Mouse (Mus musculus): ENCODE results near the gene Myrfl.

The Myrfl gene

GRCm38 (mm10) chr10:116896336-116897177 is at the start of gene Myrfl:
TSS of gene Myrfl (minus strand) at chr10:116896919.
- no peak for DNase-seq

GRCm38 (mm10) chr10:116944940-116945339 is 48.2 kb upstream of the Myrfl start:
- DNase-seq, result no peak

GRCm38 (mm10) chr10:116944144-116944543 is 47.4 kb upstream of the Myrfl start:
- no peak for DNase-seq

- DNase-seq, result no peak
Observed at GRCm38 (mm10) chr10:116943025-116943424, 46.3 kb upstream of the Myrfl start.

- no peak for DNase-seq
Observed at GRCm38 (mm10) chr10:116935028-116935427, 38.3 kb upstream of the Myrfl start.

GRCm38 (mm10) chr10:116933794-116934193 is 37.1 kb upstream of the Myrfl start:
- DNase-seq, result no peak

GRCm38 (mm10) chr10:116932418-116932817 is 35.7 kb upstream of the Myrfl start:
- no peak for DNase-seq

- DNase-seq, result no peak
Observed at GRCm38 (mm10) chr10:116931497-116932179, 34.9 kb upstream of the Myrfl start.

GRCm38 (mm10) chr10:116930936-116931335 is 34.2 kb upstream of the Myrfl start:
- no peak for DNase-seq

GRCm38 (mm10) chr10:116930506-116930905 is 33.8 kb upstream of the Myrfl start:
- DNase-seq, result no peak

GRCm38 (mm10) chr10:116928826-116929225 is 32.1 kb upstream of the Myrfl start:
- no peak for DNase-seq

GRCm38 (mm10) chr10:116926428-116927113 is 29.9 kb upstream of the Myrfl start:
- DNase-seq, result no peak

- no peak for DNase-seq
Observed at GRCm38 (mm10) chr10:116923651-116924495, 27.2 kb upstream of the Myrfl start.

GRCm38 (mm10) chr10:116922161-116922560 is 25.4 kb upstream of the Myrfl start:
- DNase-seq, result no peak

GRCm38 (mm10) chr10:116921416-116921815 is 24.7 kb upstream of the Myrfl start:
- DNase-seq, result no peak

- no peak for DNase-seq
Observed at GRCm38 (mm10) chr10:116920641-116921040, 23.9 kb upstream of the Myrfl start.

- no peak for DNase-seq
Observed at GRCm38 (mm10) chr10:116919368-116920317, 22.9 kb upstream of the Myrfl start.

- no peak for DNase-seq
Observed at GRCm38 (mm10) chr10:116916581-116916980, 19.9 kb upstream of the Myrfl start.

- DNase-seq, result no peak
Observed at GRCm38 (mm10) chr10:116915286-116915685, 18.6 kb upstream of the Myrfl start.

- no peak for DNase-seq
Observed at GRCm38 (mm10) chr10:116914586-116914985, 17.9 kb upstream of the Myrfl start.

GRCm38 (mm10) chr10:116913647-116914273 is 17.0 kb upstream of the Myrfl start:
- no peak for DNase-seq
